Mouse (Mus musculus): Measurements from ENCODE around the gene Naaa.

DNA sequence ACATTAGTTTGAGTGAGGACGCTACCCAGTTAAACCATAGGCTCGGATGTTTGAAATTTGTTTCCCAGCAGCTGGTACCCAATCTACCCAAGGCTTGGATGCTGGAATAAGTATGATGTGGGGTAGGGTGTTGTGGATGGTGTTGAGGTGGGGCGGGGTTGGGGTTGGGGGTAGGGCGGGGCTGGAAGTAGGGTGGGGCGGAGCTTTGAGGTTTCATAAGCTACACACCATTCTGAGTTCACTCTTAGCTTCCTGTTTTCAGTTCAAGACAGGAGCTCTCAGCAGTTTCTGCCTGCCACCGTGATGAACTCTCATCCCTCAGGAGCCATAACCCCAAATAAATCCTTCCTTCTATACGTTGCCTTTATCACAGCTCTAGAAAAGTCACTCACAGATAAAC, 40.1 kb upstream of the Naaa start:
- TF ChIP-seq CTCF (conservative IDR thresholded peaks at IDR 0.05; ENCODE audit: insufficient read depth, insufficient read length, low read depth, low read length) (no peak), POLR2A (IDR thresholded peaks at IDR 0.05; ENCODE audit: low read depth, low read length) (no peak)
